Mouse (Mus musculus): Measurements from ENCODE around the gene Pip4k2a. TPM values are rescaled to one million over a fixed set of nuclear protein-coding genes. Genes with fewer than 3 reads are reported as not detected.

The Pip4k2a gene
- total and polyA plus RNA-seq, 2 experiments from 2014 or later: 8.4 to 9.3 TPM

DNA sequence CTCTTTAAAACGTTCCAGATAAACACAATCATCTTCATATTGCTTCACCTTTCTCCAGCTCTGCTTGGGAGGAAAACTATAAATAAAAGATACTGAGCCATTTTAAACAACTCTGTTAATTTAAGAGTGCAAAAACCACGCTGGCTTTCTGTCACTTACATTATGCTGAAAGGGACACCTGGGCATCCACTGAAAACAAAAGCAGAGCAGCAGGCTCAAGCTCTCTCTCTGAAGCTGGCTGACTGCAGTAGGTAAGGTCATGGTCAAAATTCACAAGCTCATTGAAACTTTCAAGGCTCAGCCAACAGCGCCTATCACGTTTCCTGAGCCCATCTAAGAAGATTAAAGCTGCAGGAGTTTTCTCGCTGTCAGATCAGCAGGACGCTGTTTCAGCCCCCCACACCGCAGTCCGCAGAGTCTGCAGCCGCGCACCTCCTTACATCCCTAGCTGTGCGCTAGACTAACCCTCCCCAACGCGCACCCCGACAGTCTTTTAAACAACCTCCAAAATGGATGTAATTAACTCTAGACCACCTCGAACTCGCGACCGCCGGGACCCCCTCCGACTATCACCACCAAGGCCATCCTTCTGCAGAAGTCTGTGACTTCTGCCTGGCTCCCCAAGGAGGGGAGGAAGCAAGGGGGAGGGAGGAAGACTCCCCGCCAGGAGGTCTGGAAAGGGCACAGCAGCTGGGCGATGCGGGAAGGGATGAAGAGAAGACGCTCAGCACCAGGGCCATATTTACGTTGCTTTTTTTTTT, 1.3 kb downstream of the Pip4k2a start:
- H3K36me3 ChIP-seq (ENCODE audit: insufficient read depth): no peaks in the 10 kb centered on the region
- H3K27me3 ChIP-seq (ENCODE audit: insufficient read depth, low read length): no peaks in the 10 kb centered on the region
- H3K9ac ChIP-seq: peak overlapping the region; percentile 68
- H3K9me3 ChIP-seq (ENCODE audit: low read length): no peaks in the 10 kb centered on the region
- H3K27ac ChIP-seq (ENCODE audit: low read depth, low read length): no peak overlapping the region
- ATAC-seq (no peak), DNase-seq (peak; percentile 8)
- under 1% methylated on average over 25 of the region's 25 CpGs for WGBS
- no peaks in the 10 kb centered on the region for H3K4me1 ChIP-seq (ENCODE audit: insufficient read depth)
- peak overlapping the region; percentile 92 for H3K4me2 ChIP-seq (ENCODE audit: low read depth)
- peak overlapping the region; percentile 86 for H3K4me3 ChIP-seq (ENCODE audit: low read depth, low read length)
- TF ChIP-seq CTCF (IDR thresholded peaks at IDR 0.05; ENCODE audit: low read depth): no peak

DNA sequence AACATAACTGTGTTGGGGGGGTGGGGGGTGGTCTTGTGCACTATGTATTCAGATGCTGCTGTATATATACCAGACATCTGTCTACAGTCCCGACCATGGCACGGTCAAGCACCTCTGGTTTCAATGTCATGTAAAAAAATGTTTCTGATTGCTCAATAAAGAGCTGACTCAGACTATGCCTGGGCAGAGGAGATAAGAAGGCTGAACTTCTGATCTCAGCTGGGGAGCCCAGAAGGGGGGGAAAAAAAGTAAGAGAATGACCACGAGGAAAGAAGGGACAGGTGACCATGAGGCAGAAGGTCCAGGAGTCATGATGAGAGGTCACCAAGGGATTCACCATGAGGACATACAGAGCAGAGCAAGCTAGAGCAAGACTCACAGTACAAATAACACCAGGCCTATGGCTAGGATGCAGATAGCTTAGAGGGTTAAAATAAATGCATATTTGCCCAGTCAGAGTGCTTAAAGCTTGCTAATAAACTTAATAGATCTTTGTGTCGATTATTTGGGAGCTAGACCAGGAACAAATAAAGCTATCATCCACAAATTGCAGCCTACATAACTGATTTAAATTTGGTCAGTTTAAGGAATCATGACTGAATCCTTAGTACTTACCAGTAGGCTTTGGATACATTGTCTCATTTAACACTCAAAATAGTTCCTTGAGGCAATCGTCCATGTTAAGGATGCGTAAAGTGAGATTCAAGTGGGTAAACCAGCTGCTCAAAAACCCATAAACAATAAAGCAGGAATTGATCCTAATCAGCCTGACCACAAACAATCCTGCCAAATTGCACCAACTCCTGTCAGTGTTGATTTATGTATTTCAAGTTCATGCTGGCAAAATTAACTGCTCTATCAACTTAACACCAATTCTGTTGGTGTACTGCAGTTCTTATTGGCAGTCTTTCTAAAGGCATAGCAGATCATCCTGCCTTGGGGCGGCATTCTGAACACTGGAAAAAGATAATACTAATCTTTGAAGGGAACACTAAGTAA, 5.1 kb downstream of the Pip4k2a start:
- no peak for ATAC-seq
- Histone ChIP-seq H3K9ac (no peak overlapping the region), H3K4me3 (ENCODE audit: low read depth, low read length) (no peak overlapping the region), H3K27me3 (ENCODE audit: insufficient read depth, low read length) (no peaks in the 10 kb centered on the region), H3K27ac (ENCODE audit: low read depth, low read length) (no peak overlapping the region), H3K9me3 (ENCODE audit: low read length) (no peaks in the 10 kb centered on the region), H3K4me1 (ENCODE audit: insufficient read depth) (no peaks in the 10 kb centered on the region), H3K4me2 (ENCODE audit: low read depth) (no peak overlapping the region), H3K36me3 (ENCODE audit: insufficient read depth) (no peaks in the 10 kb centered on the region)
- WGBS: 80% methylated on average over 7 of the region's 7 CpGs
- no peak for TF ChIP-seq CTCF (IDR thresholded peaks at IDR 0.05; ENCODE audit: low read depth)
- no peak for DNase-seq

DNA sequence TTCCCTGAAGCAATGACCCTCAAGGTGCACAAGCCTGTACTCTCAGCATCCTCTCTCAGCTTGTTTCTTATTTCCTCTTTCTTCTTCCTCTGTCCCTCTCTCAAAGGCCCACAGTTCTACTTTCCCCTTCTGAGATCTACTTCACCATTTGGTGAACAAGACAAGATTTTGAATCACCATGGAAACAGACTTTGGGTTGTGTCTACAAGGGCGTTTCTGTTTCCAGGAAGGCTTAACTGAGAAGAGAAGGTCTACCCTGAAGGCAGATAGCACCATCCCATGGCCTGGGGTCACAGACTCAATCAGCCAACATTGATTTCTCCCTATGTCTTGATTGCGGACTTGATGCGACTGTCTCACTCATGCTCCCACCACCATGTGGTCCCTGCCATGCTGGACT, 9.0 kb downstream of the Pip4k2a start:
- ATAC-seq (no peak), DNase-seq (no peak)
- no peak for TF ChIP-seq CTCF (IDR thresholded peaks at IDR 0.05; ENCODE audit: low read depth)
- no peaks in the 10 kb centered on the region for H3K9me3 ChIP-seq (ENCODE audit: low read length)
- H3K27ac ChIP-seq (ENCODE audit: low read depth, low read length): no peak overlapping the region
- no peak overlapping the region for H3K4me2 ChIP-seq (ENCODE audit: low read depth)
- 85% methylated on average over 3 of the region's 3 CpGs for WGBS
- H3K27me3 ChIP-seq (ENCODE audit: insufficient read depth, low read length): no peaks in the 10 kb centered on the region
- no peaks in the 10 kb centered on the region for H3K36me3 ChIP-seq (ENCODE audit: insufficient read depth)
- H3K4me1 ChIP-seq (ENCODE audit: insufficient read depth): no peaks in the 10 kb centered on the region
- no peak overlapping the region for H3K9ac ChIP-seq
- no peak overlapping the region for H3K4me3 ChIP-seq (ENCODE audit: low read depth, low read length)

DNA sequence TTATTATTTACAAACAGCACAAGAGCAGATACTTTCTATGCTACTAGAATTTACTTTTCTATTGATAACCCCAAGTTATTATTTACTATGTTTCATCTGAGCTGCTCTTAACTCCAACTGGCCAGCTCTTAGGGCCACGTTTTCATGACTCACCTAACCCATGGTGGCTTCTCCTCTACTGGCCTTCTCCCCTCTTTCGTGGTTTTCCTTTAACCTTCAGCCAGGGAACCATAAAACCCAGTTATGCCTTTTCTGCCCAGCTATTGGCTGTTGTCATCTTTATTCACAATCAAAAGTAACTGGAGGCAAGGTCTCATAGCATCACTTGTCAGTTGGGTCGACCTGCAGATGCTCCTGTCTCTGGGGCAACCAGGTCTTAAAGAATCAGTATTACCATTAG, 12.4 kb downstream of the Pip4k2a start:
- Histone ChIP-seq H3K4me2 (ENCODE audit: low read depth) (no peak overlapping the region), H3K27ac (ENCODE audit: low read depth, low read length) (no peak overlapping the region), H3K9me3 (ENCODE audit: low read length) (no peaks in the 10 kb centered on the region), H3K36me3 (ENCODE audit: insufficient read depth) (no peaks in the 10 kb centered on the region), H3K4me3 (ENCODE audit: low read depth, low read length) (no peak overlapping the region), H3K27me3 (ENCODE audit: insufficient read depth, low read length) (no peaks in the 10 kb centered on the region), H3K9ac (no peak overlapping the region), H3K4me1 (ENCODE audit: insufficient read depth) (no peaks in the 10 kb centered on the region)
- no peak for TF ChIP-seq CTCF (IDR thresholded peaks at IDR 0.05; ENCODE audit: low read depth)
- ATAC-seq: no peak
- DNase-seq: no peak
- 85% methylated on average over 3 of the region's 3 CpGs for WGBS

DNA sequence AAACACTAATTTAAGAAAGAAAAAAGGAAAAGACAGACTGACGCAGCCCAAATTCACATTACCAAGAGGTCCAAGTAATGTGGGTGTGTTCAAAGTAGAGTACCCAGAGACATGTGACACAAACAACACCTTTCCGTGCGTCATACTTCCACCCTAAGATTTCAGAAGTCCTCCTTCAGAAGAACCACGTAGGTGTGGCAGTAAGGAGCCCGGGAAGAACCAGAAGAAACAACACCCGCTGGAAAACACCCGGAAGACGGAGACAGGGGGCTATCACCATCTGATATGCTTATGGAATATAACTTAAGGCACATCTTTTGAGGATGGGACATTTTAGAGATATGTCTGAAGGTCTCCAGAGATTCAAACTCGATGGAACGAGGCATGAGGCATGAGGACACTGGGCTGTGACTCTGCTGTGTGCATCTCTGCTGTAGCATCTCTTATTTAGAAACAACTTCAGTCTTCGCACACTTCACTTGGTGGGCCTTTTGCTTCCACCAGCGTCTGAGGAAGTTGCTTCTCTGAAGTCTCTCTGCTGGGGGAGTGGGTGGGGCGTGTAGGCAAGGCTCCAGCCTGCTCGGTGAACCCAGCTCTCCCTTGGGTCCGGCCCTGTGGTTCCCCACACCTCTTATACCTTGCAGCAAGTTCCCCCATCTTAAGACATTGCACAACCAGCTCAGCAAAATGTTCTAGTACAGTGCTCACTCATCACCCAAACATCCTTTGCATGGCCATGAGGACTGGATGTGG, 13.7 kb downstream of the Pip4k2a start:
- Histone ChIP-seq H3K36me3 (ENCODE audit: insufficient read depth) (no peaks in the 10 kb centered on the region), H3K4me1 (ENCODE audit: insufficient read depth) (no peaks in the 10 kb centered on the region), H3K9me3 (ENCODE audit: low read length) (no peaks in the 10 kb centered on the region), H3K27ac (ENCODE audit: low read depth, low read length) (no peak overlapping the region), H3K27me3 (ENCODE audit: insufficient read depth, low read length) (no peaks in the 10 kb centered on the region), H3K4me3 (ENCODE audit: low read depth, low read length) (no peak overlapping the region), H3K4me2 (ENCODE audit: low read depth) (no peak overlapping the region), H3K9ac (no peak overlapping the region)
- ATAC-seq: no peak
- no peak for TF ChIP-seq CTCF (IDR thresholded peaks at IDR 0.05; ENCODE audit: low read depth)
- 93% methylated on average over 15 of the region's 15 CpGs for WGBS
- DNase-seq: no peak

DNA sequence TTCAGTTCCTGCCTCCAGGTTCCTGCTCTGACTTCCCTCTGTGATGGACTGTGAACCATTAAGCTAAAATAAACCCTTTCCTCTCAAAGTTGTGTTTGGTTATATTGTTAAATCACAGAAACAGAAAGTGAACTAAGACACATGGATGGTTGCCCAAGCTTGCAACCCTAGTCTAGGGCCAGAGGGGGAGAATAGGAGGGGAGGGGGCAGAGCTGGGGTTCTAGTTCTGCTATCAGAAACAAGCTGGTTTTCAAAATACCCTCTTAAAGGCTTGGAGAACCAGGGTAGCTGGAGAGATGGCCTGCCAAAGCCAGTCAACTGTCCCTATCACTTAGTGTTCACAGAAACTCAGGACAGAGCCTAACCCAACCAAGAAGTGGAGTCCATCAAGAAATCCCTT, 14.4 kb downstream of the Pip4k2a start:
- DNase-seq (no peak), ATAC-seq (no peak)
- TF ChIP-seq CTCF (IDR thresholded peaks at IDR 0.05; ENCODE audit: low read depth): no peak

More for the DNA sequence above, 14.4 kb downstream of the Pip4k2a start:
- Histone ChIP-seq H3K27ac (ENCODE audit: low read depth, low read length) (no peak overlapping the region), H3K4me1 (ENCODE audit: insufficient read depth) (no peaks in the 10 kb centered on the region), H3K9ac (no peak overlapping the region), H3K27me3 (ENCODE audit: insufficient read depth, low read length) (no peaks in the 10 kb centered on the region), H3K36me3 (ENCODE audit: insufficient read depth) (no peaks in the 10 kb centered on the region), H3K4me3 (ENCODE audit: low read depth, low read length) (no peak overlapping the region), H3K4me2 (ENCODE audit: low read depth) (no peak overlapping the region), H3K9me3 (ENCODE audit: low read length) (no peaks in the 10 kb centered on the region)
